Mouse (Mus musculus) heart, embryonic 13.5 days (tissue): Measurements from ENCODE around the gene Cd247. TPM values are rescaled to one million over a fixed set of nuclear protein-coding genes. Genes with fewer than 3 reads are reported as not detected.

Experiments
- ATAC-seq: fragments of 200-750 bp; cut with Nextera tagmentation; 2 replicates; pipeline ENCODE4 v1.8.0; 2017; ENCODE audit warnings: moderate TSS enrichment; ENCODE audit not compliant: insufficient number of reproducible peaks, low FRiP score, low TSS enrichment; ENCODE audit errors: extremely low read depth
- H3K27ac ChIP-seq: fragments of 300-500 bp; sonication (generic); replicated peaks from 2 replicates; pipeline ENCODE4 v1.5.1; 2015; ENCODE audit warnings: moderate library complexity, mild to moderate bottlenecking, inconsistent platforms
- H3K27me3 ChIP-seq: fragments of 300-500 bp; sonication (generic); replicated peaks from 2 replicates; pipeline ENCODE4 v1.6.1; 2015; ENCODE audit warnings: mild to moderate bottlenecking, inconsistent platforms
- H3K36me3 ChIP-seq: fragments of 300-500 bp; sonication (generic); 2 replicates; pipeline ENCODE4 v1.6.1; 2015; ENCODE audit warnings: mild to moderate bottlenecking, inconsistent platforms
- H3K4me1 ChIP-seq: fragments of 300-500 bp; sonication (generic); 2 replicates; pipeline ENCODE4 v1.6.1; 2015; ENCODE audit warnings: inconsistent platforms
- H3K4me2 ChIP-seq: fragments of 300-500 bp; sonication (generic); 2 replicates; pipeline ENCODE4 v1.6.1; 2015; ENCODE audit warnings: inconsistent platforms, mild to moderate bottlenecking, moderate library complexity
- H3K4me3 ChIP-seq: fragments of 300-500 bp; sonication (generic); 2 replicates; pipeline ENCODE4 v1.5.1; 2015; ENCODE audit warnings: moderate library complexity, mild to moderate bottlenecking, inconsistent platforms
- H3K9ac ChIP-seq: fragments of 300-500 bp; sonication (generic); 2 replicates; pipeline ENCODE4 v1.6.1; 2015; ENCODE audit warnings: inconsistent platforms, mild to moderate bottlenecking, moderate library complexity
- H3K9me3 ChIP-seq: fragments of 300-500 bp; sonication (generic); 2 replicates; pipeline ENCODE4 v1.6.1; 2016; ENCODE audit warnings: inconsistent platforms
- WGBS: fragments of 180-500 bp; shearing (Covaris S2); methylation state at CpG from one replicate; pipeline ENCODE4 v1.1.7; 2015; ENCODE audit warnings: mixed read lengths; 5-methylcytosine and 5-hydroxymethylcytosine counted together
- polyA plus RNA-seq: library from polyadenylated mRNA; unstranded; fragments of >200 nt; fragmentation: Nextera tagmentation; extraction: Ambion mirVana; gene quantifications from 2 replicates; pipeline ENCODE4 v1.2.1, GENCODE M21; 2015

The Cd247 gene
- polyA plus RNA-seq, 1 experiment from 2014 or later = 0.55 TPM

DNA sequence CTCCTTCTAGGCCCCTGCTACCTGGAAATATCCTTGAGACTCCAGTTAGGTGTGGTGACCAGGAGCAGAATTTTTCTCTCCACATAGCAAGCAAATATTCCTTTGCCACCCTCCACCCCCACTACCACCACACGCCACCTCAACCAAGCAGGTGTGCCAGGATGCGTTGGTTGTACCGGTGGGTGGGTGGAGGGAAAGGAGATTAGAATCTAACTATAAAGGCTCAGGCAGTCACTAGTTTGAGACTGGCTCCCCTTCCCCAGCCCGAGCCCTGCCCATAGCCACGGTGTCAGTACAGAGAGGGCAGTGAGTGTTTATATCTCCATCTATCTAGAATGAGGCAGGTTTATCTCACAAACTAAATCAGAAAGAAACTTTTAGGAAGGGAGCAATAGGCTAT, 39.7 kb downstream of the Cd247 start:
- H3K4me2 ChIP-seq = no peak overlapping the region
- no peaks in the 10 kb centered on the region; the same call in 1 of the 2 replicates for H3K27me3 ChIP-seq
- no peak for ATAC-seq
- H3K9ac ChIP-seq = no peak overlapping the region
- no peak overlapping the region for H3K4me3 ChIP-seq
- no peaks in the 10 kb centered on the region for H3K9me3 ChIP-seq
- H3K4me1 ChIP-seq = no peaks in the 10 kb centered on the region
- 78% methylated on average over 5 of the region's 5 CpGs for WGBS
- no peak overlapping the region for H3K27ac ChIP-seq
- H3K36me3 ChIP-seq = no peaks in the 10 kb centered on the region

DNA sequence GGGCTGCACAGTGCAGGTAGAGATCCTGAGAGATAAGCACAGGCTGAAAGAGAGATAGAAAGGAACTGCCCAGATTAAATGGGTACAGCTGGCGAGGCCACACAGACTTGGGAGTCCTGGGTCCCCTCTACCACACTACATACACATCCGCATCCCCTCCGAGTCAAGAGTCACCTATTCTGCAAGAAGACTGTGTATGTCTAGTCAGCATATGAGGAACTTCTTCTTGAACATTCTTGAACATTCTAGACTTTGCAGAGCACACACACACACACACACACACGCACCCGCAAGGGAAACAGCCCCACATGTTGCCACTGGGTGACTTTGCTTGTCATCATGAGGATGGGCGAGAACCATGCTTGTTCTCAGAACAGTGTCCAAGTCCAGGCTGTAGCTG, 40.1 kb downstream of the Cd247 start:
- no peak overlapping the region for H3K9ac ChIP-seq
- H3K27ac ChIP-seq = no peak overlapping the region
- no peak overlapping the region for H3K4me3 ChIP-seq
- no peak overlapping the region for H3K4me2 ChIP-seq
- ATAC-seq = no peak
- H3K36me3 ChIP-seq = no peaks in the 10 kb centered on the region
- no peaks in the 10 kb centered on the region; the same call in 1 of the 2 replicates for H3K27me3 ChIP-seq
- WGBS = 84% methylated on average over 6 of the region's 6 CpGs
- no peaks in the 10 kb centered on the region for H3K9me3 ChIP-seq
- no peaks in the 10 kb centered on the region for H3K4me1 ChIP-seq

DNA sequence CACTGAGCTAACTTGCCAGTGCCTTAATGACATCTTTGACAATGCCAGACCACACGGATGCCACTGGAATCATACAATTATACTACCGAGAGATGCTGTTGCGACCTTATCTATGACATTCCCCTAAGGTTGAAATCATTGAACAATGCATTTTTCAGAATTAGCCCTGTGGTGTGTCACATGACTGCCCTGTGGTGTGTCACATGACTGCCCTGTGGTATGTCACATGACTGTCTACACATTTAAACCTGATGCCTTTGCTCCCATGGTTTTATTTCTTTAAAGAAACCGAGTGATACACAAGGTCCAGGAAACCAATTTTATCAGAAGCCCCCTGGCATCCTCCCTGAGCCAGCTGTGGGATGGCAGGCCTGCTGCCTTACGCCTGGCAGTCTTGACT, 41.4 kb downstream of the Cd247 start:
- Histone ChIP-seq H3K4me2 (no peak overlapping the region), H3K9me3 (no peaks in the 10 kb centered on the region), H3K27ac (no peak overlapping the region), H3K9ac (no peak overlapping the region), H3K4me3 (no peak overlapping the region), H3K27me3 (no peaks in the 10 kb centered on the region; the same call in 1 of the 2 replicates), H3K36me3 (no peaks in the 10 kb centered on the region), H3K4me1 (0 out of 2 replicates have a peak, but pooled peaks cover 4% of the 10 kb centered on the region)
- 70% methylated on average over 5 of the region's 5 CpGs for WGBS
- no peak for ATAC-seq

DNA sequence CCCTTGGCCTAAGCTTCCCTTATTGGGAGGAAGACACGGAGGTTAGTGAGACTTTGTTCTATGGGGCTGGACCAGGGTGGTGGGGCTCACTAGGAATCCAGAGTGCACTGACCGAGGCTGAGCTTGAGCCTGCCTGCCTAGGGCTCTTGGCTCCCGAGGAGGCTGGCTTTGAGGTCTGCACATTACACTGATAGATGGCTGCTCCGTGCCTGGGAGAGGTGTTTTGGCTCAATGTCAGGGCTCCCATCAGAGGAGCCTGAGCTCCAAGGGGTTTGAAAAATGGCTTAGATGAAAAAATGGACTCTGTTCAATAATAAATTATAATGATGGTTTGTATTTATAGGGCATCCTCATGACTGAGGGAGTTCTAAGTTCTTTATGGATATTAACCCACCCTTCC, 44.8 kb downstream of the Cd247 start:
- Histone ChIP-seq H3K9me3 (no peaks in the 10 kb centered on the region), H3K4me3 (no peak overlapping the region), H3K4me1 (peaks cover 26% of the 10 kb centered on the region), H3K36me3 (no peaks in the 10 kb centered on the region), H3K27me3 (peaks cover 23% of the 10 kb centered on the region), H3K27ac (no peak overlapping the region), H3K4me2 (no peak overlapping the region), H3K9ac (no peak overlapping the region)
- WGBS = 28% methylated on average over 4 of the region's 4 CpGs
- no peak for ATAC-seq

DNA sequence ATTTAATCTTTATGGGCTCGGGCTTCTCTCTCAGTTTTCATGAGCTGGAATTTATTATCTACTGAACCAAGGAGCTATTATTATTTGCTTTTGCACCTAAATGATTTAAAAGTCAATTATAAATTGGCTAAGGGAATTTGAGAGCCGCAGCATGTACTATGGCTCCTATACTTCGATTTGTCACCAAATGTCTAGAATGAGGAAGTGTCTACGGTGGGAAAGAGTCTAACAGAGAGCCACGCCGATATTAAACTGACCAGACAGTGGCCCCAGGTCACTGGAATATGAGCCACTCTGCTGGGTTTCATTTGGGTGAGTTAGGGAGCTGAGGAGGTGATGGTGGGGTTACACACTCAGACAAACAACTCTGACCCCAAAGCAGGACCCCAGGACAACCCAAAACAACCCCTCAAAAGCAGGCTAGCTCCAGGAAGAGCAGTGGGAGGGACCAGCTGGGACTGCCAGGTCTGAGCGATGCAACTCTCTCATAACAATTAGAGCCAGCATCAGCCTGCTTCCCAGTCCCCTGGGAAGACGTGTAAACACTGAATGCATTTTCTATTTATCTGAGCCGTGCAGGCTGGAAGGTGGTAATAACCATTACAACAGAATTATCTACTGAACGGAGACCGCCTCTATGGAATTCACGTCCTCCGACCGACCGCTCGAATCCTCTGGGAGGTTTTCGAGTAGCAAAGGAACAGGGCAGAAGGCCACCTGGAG, 45.6 kb downstream of the Cd247 start:
- Histone ChIP-seq H3K4me2 (peak overlapping the region; percentile 43), H3K36me3 (no peaks in the 10 kb centered on the region), H3K9me3 (no peaks in the 10 kb centered on the region), H3K27me3 (peaks cover 29% of the 10 kb centered on the region), H3K27ac (no peak overlapping the region), H3K4me3 (no peak overlapping the region), H3K9ac (no peak overlapping the region), H3K4me1 (peaks cover 26% of the 10 kb centered on the region)
- no peak for ATAC-seq
- 39% methylated on average over 17 of the region's 17 CpGs for WGBS

DNA sequence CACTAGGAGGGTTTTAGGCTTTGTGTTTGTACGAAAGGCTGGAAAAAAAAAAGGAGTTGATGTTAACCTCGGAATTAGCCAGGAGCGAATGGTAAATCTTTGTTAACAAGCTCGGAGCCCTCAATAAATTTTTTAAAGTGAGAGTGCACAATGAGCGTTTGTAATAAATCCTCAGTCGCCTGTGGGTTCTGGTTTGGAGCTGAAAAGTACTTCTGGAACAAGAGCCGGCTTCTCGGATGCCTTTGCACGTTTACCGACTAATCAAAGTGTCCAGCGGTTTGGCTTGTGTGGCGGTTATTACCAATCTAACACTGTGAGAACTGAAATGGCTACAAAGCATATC, 46.1 kb downstream of the Cd247 start:
- peaks cover 26% of the 10 kb centered on the region for H3K4me1 ChIP-seq
- ATAC-seq = no peak
- WGBS = 54% methylated on average over 12 of the region's 12 CpGs
- H3K36me3 ChIP-seq = no peaks in the 10 kb centered on the region
- H3K27me3 ChIP-seq = peaks cover 34% of the 10 kb centered on the region
- H3K9ac ChIP-seq = no peak overlapping the region
- peak overlapping the region; percentile 43; the same call in 1 of the 2 replicates for H3K4me2 ChIP-seq
- H3K9me3 ChIP-seq = no peaks in the 10 kb centered on the region
- no peak overlapping the region for H3K4me3 ChIP-seq
- no peak overlapping the region for H3K27ac ChIP-seq

DNA sequence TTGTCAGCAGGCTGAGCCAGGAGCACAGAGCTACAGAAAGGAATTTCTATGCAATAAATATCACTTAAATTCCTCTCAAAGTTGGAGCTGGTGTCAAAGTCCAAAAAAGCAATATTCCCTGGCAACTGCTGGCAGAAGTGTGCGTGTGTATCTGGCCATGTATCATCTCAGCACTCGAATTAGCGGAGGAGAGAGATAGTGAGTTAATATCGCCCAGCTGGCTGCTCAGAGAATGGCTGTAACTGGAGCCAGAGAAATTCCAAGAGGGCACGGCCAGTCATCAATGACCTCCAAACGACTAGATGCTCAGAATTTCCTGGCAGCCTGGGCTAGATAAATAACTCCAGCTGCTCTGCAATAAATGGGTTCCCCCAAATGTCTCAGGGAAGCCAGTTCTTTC, 48.0 kb downstream of the Cd247 start:
- H3K36me3 ChIP-seq = no peaks in the 10 kb centered on the region
- no peak for ATAC-seq
- peak overlapping the region; percentile 6; the same call in 1 of the 2 replicates for H3K4me2 ChIP-seq
- no peak overlapping the region for H3K9ac ChIP-seq
- H3K27ac ChIP-seq = no peak overlapping the region
- no peaks in the 10 kb centered on the region for H3K9me3 ChIP-seq
- peaks cover 34% of the 10 kb centered on the region for H3K4me1 ChIP-seq
- no peak overlapping the region for H3K4me3 ChIP-seq
- 8% methylated on average over 6 of the region's 6 CpGs for WGBS
- H3K27me3 ChIP-seq = peaks cover 53% of the 10 kb centered on the region

DNA sequence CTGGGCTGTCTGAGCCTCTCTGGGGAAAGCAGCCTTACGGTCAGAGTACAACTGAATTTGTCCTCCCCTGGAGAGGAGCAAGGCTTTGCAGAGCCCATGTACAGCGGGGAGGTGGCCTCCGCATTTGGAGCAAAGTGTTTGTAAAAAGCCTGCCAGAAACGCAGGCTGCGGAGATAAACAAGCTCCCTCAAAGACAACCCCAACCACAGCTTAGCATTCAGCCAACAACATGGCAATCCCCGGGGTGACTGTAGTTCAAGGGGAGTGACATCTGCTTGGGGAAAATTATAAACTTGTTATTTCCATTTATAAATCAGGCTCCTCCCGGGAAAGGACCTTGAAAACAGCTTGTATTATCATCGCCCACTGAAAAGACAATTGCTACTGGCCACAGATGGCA, 49.1 kb downstream of the Cd247 start:
- Histone ChIP-seq H3K4me1 (peaks cover 34% of the 10 kb centered on the region), H3K27ac (no peak overlapping the region), H3K36me3 (no peaks in the 10 kb centered on the region), H3K4me3 (no peak overlapping the region), H3K9me3 (no peaks in the 10 kb centered on the region), H3K4me2 (no peak overlapping the region), H3K27me3 (peaks cover 62% of the 10 kb centered on the region), H3K9ac (no peak overlapping the region)
- 35% methylated on average over 8 of the region's 8 CpGs for WGBS
- no peak for ATAC-seq

DNA sequence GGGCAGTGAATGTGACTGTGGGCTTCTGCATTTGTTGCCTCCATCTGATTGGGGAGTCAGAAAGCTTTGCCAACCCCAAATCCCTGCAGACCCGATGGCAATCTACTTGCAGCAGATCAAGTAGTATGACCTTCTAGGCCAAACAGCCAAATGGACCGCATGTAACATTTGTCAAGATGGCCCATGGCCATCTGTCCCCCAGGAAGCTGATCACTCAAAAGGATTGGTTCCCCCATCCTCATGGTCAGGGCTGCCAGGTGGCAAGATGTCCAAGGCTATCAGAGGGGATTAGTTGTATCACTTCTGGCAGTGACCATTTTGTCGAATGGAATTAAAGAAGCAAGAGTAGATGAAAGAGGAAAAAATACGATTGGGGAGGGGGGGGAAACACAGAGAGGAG, 50.7 kb downstream of the Cd247 start:
- Histone ChIP-seq H3K9ac (no peak overlapping the region), H3K4me2 (no peak overlapping the region), H3K27me3 (peaks cover 78% of the 10 kb centered on the region), H3K9me3 (no peaks in the 10 kb centered on the region), H3K36me3 (no peaks in the 10 kb centered on the region), H3K27ac (no peak overlapping the region), H3K4me1 (peaks cover 34% of the 10 kb centered on the region), H3K4me3 (no peak overlapping the region)
- WGBS = 67% methylated on average over 4 of the region's 4 CpGs
- no peak for ATAC-seq

DNA sequence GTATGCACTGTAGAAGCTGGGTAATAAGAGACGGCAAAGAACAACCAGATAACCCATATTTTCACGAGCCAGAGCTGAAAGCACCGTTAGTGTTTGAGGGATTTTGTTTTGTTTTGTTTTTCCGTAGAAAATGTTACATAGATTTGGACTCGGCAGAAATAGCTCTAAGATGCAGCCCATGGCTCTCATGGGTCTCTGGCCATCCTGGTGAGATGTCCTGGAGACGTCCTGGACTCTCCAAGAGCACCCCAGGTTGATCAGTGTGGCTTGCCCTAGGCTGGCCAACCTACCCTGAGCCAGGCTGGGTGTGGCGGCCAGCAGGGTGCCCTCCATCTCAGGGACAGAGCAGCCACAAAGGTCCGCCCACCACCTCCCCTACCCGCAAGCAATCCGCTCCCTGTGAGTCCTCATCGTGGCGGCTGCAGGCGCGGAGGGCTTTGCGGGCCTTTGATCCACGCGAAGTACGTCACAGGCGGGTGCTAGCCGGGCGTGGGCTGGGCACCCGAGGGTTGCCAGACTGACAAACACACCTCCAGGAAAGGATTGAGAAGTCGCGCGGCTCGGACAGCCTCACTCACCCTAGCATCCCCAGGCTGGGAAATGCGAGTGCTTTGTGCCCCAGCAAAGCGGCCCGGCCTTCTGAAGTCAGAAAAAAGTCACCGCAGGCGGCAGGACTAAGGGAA, 52.2 kb downstream of the Cd247 start:
- no peak for ATAC-seq
- H3K9me3 ChIP-seq = no peaks in the 10 kb centered on the region
- 10% methylated on average over 31 of the region's 31 CpGs for WGBS
- H3K9ac ChIP-seq = peak overlapping the region; percentile 81
- peaks cover 86% of the 10 kb centered on the region for H3K27me3 ChIP-seq
- H3K4me2 ChIP-seq = peak overlapping the region; percentile 87
- H3K4me1 ChIP-seq = peaks cover 43% of the 10 kb centered on the region
- peak overlapping the region; percentile 56 for H3K4me3 ChIP-seq
- H3K27ac ChIP-seq = no peak overlapping the region
- H3K36me3 ChIP-seq = no peaks in the 10 kb centered on the region

DNA sequence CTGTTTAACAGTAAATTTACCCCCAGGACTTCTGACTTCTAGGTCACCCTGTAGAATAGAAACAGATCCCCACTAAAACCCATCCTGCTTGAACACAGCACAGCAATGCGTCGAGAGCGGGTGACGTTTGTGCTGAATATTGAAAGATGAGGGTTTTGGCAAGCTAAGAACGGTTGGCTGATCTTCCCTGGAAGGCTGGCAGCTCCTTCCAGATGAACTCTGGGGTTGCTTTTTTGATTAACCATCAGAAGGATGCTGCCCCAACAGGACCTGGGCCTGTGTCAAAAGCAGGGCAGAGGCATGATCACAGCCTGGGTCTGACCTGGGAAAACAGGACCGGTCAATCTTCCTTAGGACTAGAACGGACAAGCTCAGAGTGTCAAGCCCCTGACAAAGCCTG, 53.7 kb downstream of the Cd247 start:
- Histone ChIP-seq H3K4me2 (no peak overlapping the region), H3K9ac (no peak overlapping the region), H3K27me3 (peaks cover 88% of the 10 kb centered on the region), H3K9me3 (no peaks in the 10 kb centered on the region), H3K4me3 (no peak overlapping the region), H3K27ac (no peak overlapping the region), H3K36me3 (no peaks in the 10 kb centered on the region), H3K4me1 (peaks cover 29% of the 10 kb centered on the region)
- WGBS = 88% methylated on average over 7 of the region's 7 CpGs
- ATAC-seq = no peak

DNA sequence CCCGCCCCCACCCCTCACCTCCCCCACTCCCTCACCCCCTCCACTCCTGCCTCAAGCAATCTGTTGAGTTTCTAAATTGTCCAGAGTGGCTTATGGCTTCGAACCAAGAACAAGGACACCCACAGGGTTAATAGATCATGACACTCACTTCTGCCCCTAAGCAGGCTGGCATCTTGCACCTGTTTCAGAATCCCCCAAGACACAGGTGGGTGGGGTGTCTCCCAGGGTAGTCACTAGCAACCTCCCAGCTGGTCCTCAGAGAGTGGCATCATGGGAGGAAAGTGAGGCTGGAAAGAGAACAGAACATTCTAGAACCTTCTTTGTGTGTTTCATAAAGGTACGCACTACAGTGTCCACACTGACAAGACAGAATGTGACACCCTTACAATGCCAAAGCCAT, 55.1 kb downstream of the Cd247 start:
- Histone ChIP-seq H3K27ac (no peak overlapping the region), H3K4me1 (peaks cover 22% of the 10 kb centered on the region), H3K4me2 (no peak overlapping the region), H3K4me3 (no peak overlapping the region), H3K9ac (no peak overlapping the region), H3K27me3 (peaks cover 78% of the 10 kb centered on the region), H3K36me3 (no peaks in the 10 kb centered on the region), H3K9me3 (no peaks in the 10 kb centered on the region)
- 75% methylated on average over 3 of the region's 3 CpGs for WGBS
- no peak for ATAC-seq
